Mouse (Mus musculus): ENCODE results near the gene Olfr569. TPM values are rescaled to one million over a fixed set of nuclear protein-coding genes. Genes with fewer than 3 reads are reported as not detected.

Gene Olfr569
- total and polyA plus RNA-seq, 3 experiments: not detected

DNA sequence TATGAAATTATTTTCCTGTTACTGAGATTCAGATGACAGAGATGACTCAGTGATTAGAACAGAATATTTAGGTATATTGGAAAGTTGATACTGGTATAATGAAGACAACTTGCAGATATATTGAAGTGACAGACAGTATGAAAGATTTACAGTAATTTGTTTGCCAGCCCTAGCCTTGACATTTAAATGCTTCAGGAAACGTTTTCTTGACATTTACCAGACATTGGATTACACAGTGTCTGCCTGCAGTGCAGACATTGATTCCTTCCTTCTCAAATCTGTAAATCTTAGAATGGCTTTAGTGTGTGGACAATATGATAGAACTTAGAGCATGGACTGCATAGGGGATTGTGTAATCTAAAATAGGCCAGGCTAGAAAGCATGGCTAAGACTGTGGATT, 24.6 kb upstream of the Olfr569 start:
- H3K9me3 ChIP-seq (replicated peaks; ENCODE audit: low read length): no peaks in the 10 kb centered on the region
- dilution Hi-C loops (cut with MboI; ENCODE audit: extremely low pct_ligation_motif_present, extremely low pct_unique_long_range_greater_than_20kb, low sequenced_read_pairs): no loop called here
- no peaks in the 10 kb centered on the region for H3K79me2 ChIP-seq (replicated peaks; ENCODE audit: control insufficient read depth, extremely low read depth, insufficient read depth, poor library complexity, severe bottlenecking)
- H3K27ac ChIP-seq (ENCODE audit: insufficient read depth, low read depth): no peak overlapping the region
- in situ Hi-C loops (cut with MboI; ENCODE audit: low pct_ligation_motif_present, low pct_unique_long_range_greater_than_20kb, low sequenced_read_pairs): loop anchor here (10.0 kb wide), 2 partner anchors 250 to 410 kb away; partner anchors contain the start of gene Olfr556
- H3K4me1 ChIP-seq (ENCODE audit: control insufficient read depth in 1 of 2, insufficient read depth in 2 of 2): peaks cover 0 to 5% of the 10 kb centered on the region in 2 experiments; a peak in 2 of 4 replicates
- H3K4me2 ChIP-seq (ENCODE audit: insufficient read depth, low read depth, poor library complexity, severe bottlenecking): no peak overlapping the region
- H3K27me3 ChIP-seq (replicated peaks): no peaks in the 10 kb centered on the region
- H3K9ac ChIP-seq (ENCODE audit: insufficient read depth, low read depth): no peak overlapping the region
- no peaks in the 10 kb centered on the region for H3K36me3 ChIP-seq (replicated peaks in 1 of 2; ENCODE audit: control insufficient read depth in 1 of 2, insufficient read depth in 1 of 2, low read length in 1 of 2)
- no peak for DNase-seq (ENCODE audit: extremely low read depth)
- no peak for TF ChIP-seq ZNF384 (IDR thresholded peaks at IDR 0.05; ENCODE audit: low read depth, low read length)
- no peak for TF ChIP-seq POLR2AphosphoS2 (IDR thresholded peaks at IDR 0.05; ENCODE audit: low read depth, low read length)
- TF ChIP-seq CHD1 (IDR thresholded peaks at IDR 0.05; ENCODE audit: low read depth, low read length): no peak
- no peak for TF ChIP-seq SMC3 (IDR thresholded peaks at IDR 0.05; ENCODE audit: low read depth, low read length)
- no peak for TF ChIP-seq USF2 (conservative IDR thresholded peaks at IDR 0.05; ENCODE audit: low read depth, low read length)
- TF ChIP-seq JUN (IDR thresholded peaks at IDR 0.05; ENCODE audit: insufficient read depth, low read depth, low read length): no peak
- TF ChIP-seq CTCF (conservative IDR thresholded peaks at IDR 0.05 in 1 of 2, IDR thresholded peaks at IDR 0.05 in 1 of 2; ENCODE audit: low read depth in 2 of 2, low read length in 2 of 2): no peak
- no peak for TF ChIP-seq MXI1 (IDR thresholded peaks at IDR 0.05; ENCODE audit: low read depth, low read length)
- TF ChIP-seq TBP (conservative IDR thresholded peaks at IDR 0.05; ENCODE audit: low read depth, low read length): no peak
- TF ChIP-seq MYC (IDR thresholded peaks at IDR 0.05; ENCODE audit: low read depth, low read length): no peak
- TF ChIP-seq HCFC1 (IDR thresholded peaks at IDR 0.05; ENCODE audit: low read depth, low read length): no peak
- no peak for TF ChIP-seq USF1 (IDR thresholded peaks at IDR 0.05; ENCODE audit: low read depth, low read length)
- no peak for TF ChIP-seq E2F4 (IDR thresholded peaks at IDR 0.05; ENCODE audit: insufficient replicate concordance, low read depth, low read length)
- TF ChIP-seq ELF1 (IDR thresholded peaks at IDR 0.05; ENCODE audit: low read depth, low read length): no peak
- TF ChIP-seq KAT2A (IDR thresholded peaks at IDR 0.05; ENCODE audit: insufficient replicate concordance, low read length): no peak
- no peak overlapping the region for H3K4me3 ChIP-seq (replicated peaks in 1 of 3; ENCODE audit: low read depth in 2 of 3, low read length in 2 of 3, poor library complexity in 1 of 3)

DNA sequence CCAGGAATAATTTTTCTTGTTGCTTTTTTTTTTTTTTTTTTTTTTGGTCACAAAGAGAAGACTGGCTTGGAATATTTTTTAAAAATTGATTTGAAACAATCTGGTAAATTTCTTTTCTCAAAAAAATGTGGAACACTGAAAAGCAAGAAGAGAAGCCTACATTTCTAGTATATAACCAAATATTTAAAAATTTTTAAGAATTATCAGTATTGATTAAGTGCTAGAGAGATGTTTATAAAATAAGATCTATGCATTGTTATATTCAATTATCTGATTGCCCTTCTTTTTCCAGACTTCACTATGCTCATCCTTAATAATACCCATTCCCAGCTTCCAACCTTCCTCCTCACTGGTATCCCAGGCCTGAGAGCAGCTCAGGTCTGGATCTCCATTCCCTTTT, 13.9 kb downstream of the Olfr569 start, which contains the start of gene Olfr568:
Gene Olfr568 (plus strand): TSS at position 301 of the 400 bp plus-strand sequence.
- dilution Hi-C loops (cut with MboI; ENCODE audit: extremely low pct_ligation_motif_present, extremely low pct_unique_long_range_greater_than_20kb, low sequenced_read_pairs): no loop called here
- H3K27ac ChIP-seq (ENCODE audit: insufficient read depth, low read depth): no peak within 1 kb of the TSS
- no peaks in the 10 kb centered on the region for H3K79me2 ChIP-seq (replicated peaks; ENCODE audit: control insufficient read depth, extremely low read depth, insufficient read depth, poor library complexity, severe bottlenecking)
- in situ Hi-C loops (cut with MboI; ENCODE audit: low pct_ligation_motif_present, low pct_unique_long_range_greater_than_20kb, low sequenced_read_pairs): no loop called here
- H3K27me3 ChIP-seq (replicated peaks): no peaks in the 10 kb centered on the region
- no peaks in the 10 kb centered on the region for H3K9me3 ChIP-seq (replicated peaks; ENCODE audit: low read length)
- no peak within 1 kb of the TSS for H3K9ac ChIP-seq (ENCODE audit: insufficient read depth, low read depth)
- no peak within 1 kb of the TSS; the same call in 1 of the 2 replicates for H3K4me2 ChIP-seq (ENCODE audit: insufficient read depth, low read depth, poor library complexity, severe bottlenecking)
- TF ChIP-seq SIN3A (IDR thresholded peaks at IDR 0.05; ENCODE audit: low read length) (no peak), RAD21 (IDR thresholded peaks at IDR 0.05; ENCODE audit: low read depth, low read length) (no peak), BHLHE40 (IDR thresholded peaks at IDR 0.05; ENCODE audit: low read depth, low read length) (no peak), JUND (conservative IDR thresholded peaks at IDR 0.05; ENCODE audit: low read depth, low read length) (no peak), MAFK (IDR thresholded peaks at IDR 0.05; ENCODE audit: insufficient replicate concordance, low read length) (no peak), TBP (conservative IDR thresholded peaks at IDR 0.05; ENCODE audit: low read depth, low read length) (no peak), SMC3 (IDR thresholded peaks at IDR 0.05; ENCODE audit: low read depth, low read length) (no peak), CTCF (conservative IDR thresholded peaks at IDR 0.05 in 1 of 2, IDR thresholded peaks at IDR 0.05 in 1 of 2; ENCODE audit: low read depth in 2 of 2, low read length in 2 of 2) (no peak), CHD2 (IDR thresholded peaks at IDR 0.05; ENCODE audit: low read length) (no peak), ELF1 (IDR thresholded peaks at IDR 0.05; ENCODE audit: low read depth, low read length) (no peak), ZMIZ1 (IDR thresholded peaks at IDR 0.05; ENCODE audit: low read depth, low read length) (no peak), USF1 (IDR thresholded peaks at IDR 0.05; ENCODE audit: low read depth, low read length) (no peak), MEF2A (IDR thresholded peaks at IDR 0.05; ENCODE audit: borderline replicate concordance, low read depth, low read length) (no peak), POLR2AphosphoS2 (IDR thresholded peaks at IDR 0.05; ENCODE audit: low read depth, low read length) (no peak), E2F4 (IDR thresholded peaks at IDR 0.05; ENCODE audit: insufficient replicate concordance, low read depth, low read length) (no peak), ZNF384 (IDR thresholded peaks at IDR 0.05; ENCODE audit: low read depth, low read length) (no peak), ETS1 (conservative IDR thresholded peaks at IDR 0.05; ENCODE audit: low read depth, low read length) (no peak), MAX (IDR thresholded peaks at IDR 0.05; ENCODE audit: low read length) (no peak), ZC3H11A (IDR thresholded peaks at IDR 0.05; ENCODE audit: low read depth, low read length) (no peak), NRF1 (IDR thresholded peaks at IDR 0.05; ENCODE audit: low read depth, low read length) (no peak)
- no peak for DNase-seq (ENCODE audit: extremely low read depth)
- H3K36me3 ChIP-seq (replicated peaks in 1 of 2; ENCODE audit: control insufficient read depth in 1 of 2, insufficient read depth in 1 of 2, low read length in 1 of 2): no peaks in the 10 kb centered on the region
- no peak within 1 kb of the TSS for H3K4me3 ChIP-seq (replicated peaks in 1 of 3; ENCODE audit: low read depth in 2 of 3, low read length in 2 of 3, poor library complexity in 1 of 3)
- H3K4me1 ChIP-seq (ENCODE audit: control insufficient read depth in 1 of 2, insufficient read depth in 2 of 2): peaks cover 0 to 6% of the 10 kb centered on the region in 2 experiments; a peak in 2 of 4 replicates
